Mouse (Mus musculus): ENCODE results near the gene Car8. TPM values are rescaled to one million over a fixed set of nuclear protein-coding genes. Genes with fewer than 3 reads are reported as not detected.
"Not testable (repeated sequence)": the region's sequence is repeated elsewhere in the genome, so short reads cannot be mapped to it uniquely, and the experiment has no call there.

The Car8 gene
- polyA plus RNA-seq, 1 experiment from 2014 or later: 2.8 TPM

- H3K4me1 ChIP-seq (replicated peaks): no peaks in the 10 kb centered on the region
- no peak for ATAC-seq (ENCODE audit: insufficient number of reproducible peaks, insufficient read depth, low FRiP score, low TSS enrichment, low read depth)
- H3K4me2 ChIP-seq: no peak overlapping the region
- no peak overlapping the region for H3K9ac ChIP-seq (replicated peaks)
- H3K27me3 ChIP-seq: no peaks in the 10 kb centered on the region
- no peak overlapping the region for H3K4me3 ChIP-seq (replicated peaks)
- H3K36me3 ChIP-seq: no peaks in the 10 kb centered on the region
- H3K9me3 ChIP-seq: no peaks in the 10 kb centered on the region
- WGBS: 84% methylated on average over 2 of the region's 2 CpGs
- no peak overlapping the region for H3K27ac ChIP-seq
Measured at GRCm38 (mm10) chr4:8201631-8202030, 37.2 kb downstream of the Car8 start.

GRCm38 (mm10) chr4:8200081-8200480 lies 38.8 kb downstream of the Car8 start:
- Histone ChIP-seq H3K4me1 (replicated peaks) (no peaks in the 10 kb centered on the region), H3K36me3 (no peaks in the 10 kb centered on the region), H3K4me2 (no peak overlapping the region), H3K9me3 (no peaks in the 10 kb centered on the region), H3K27me3 (no peaks in the 10 kb centered on the region), H3K9ac (replicated peaks) (no peak overlapping the region), H3K4me3 (replicated peaks) (no peak overlapping the region), H3K27ac (no peak overlapping the region)
- WGBS: 63% methylated on average over 5 of the region's 5 CpGs
- ATAC-seq (ENCODE audit: insufficient number of reproducible peaks, insufficient read depth, low FRiP score, low TSS enrichment, low read depth): no peak

GRCm38 (mm10) chr4:8198033-8198432 lies 40.8 kb downstream of the Car8 start:
- H3K36me3 ChIP-seq: no peaks in the 10 kb centered on the region
- WGBS: 77% methylated on average over 5 of the region's 5 CpGs
- H3K4me2 ChIP-seq: no peak overlapping the region
- H3K4me1 ChIP-seq (replicated peaks): no peaks in the 10 kb centered on the region
- no peak overlapping the region for H3K9ac ChIP-seq (replicated peaks)
- H3K4me3 ChIP-seq (replicated peaks): no peak overlapping the region
- no peak for ATAC-seq (ENCODE audit: insufficient number of reproducible peaks, insufficient read depth, low FRiP score, low TSS enrichment, low read depth)
- no peaks in the 10 kb centered on the region for H3K9me3 ChIP-seq
- H3K27ac ChIP-seq: no peak overlapping the region
- no peaks in the 10 kb centered on the region for H3K27me3 ChIP-seq

- Histone ChIP-seq H3K4me3 (replicated peaks) (no peak overlapping the region), H3K9me3 (0 out of 2 replicates have a peak, but pooled peaks cover 3% of the 10 kb centered on the region), H3K4me1 (replicated peaks) (no peaks in the 10 kb centered on the region), H3K27me3 (no peaks in the 10 kb centered on the region), H3K9ac (replicated peaks) (no peak overlapping the region), H3K4me2 (no peak overlapping the region), H3K27ac (no peak overlapping the region), H3K36me3 (no peaks in the 10 kb centered on the region)
- WGBS: 65% methylated on average over 4 of the region's 4 CpGs
- ATAC-seq (ENCODE audit: insufficient number of reproducible peaks, insufficient read depth, low FRiP score, low TSS enrichment, low read depth): no peak
Measured at GRCm38 (mm10) chr4:8190441-8190840, 48.4 kb downstream of the Car8 start.

GRCm38 (mm10) chr4:8186921-8187687 lies 51.7 kb downstream of the Car8 start:
- Histone ChIP-seq H3K4me3 (replicated peaks) (no peak overlapping the region), H3K36me3 (no peaks in the 10 kb centered on the region), H3K9ac (replicated peaks) (no peak overlapping the region), H3K27me3 (no peaks in the 10 kb centered on the region), H3K4me1 (replicated peaks) (no peaks in the 10 kb centered on the region), H3K9me3 (0 out of 2 replicates have a peak, but pooled peaks cover 3% of the 10 kb centered on the region), H3K4me2 (no peak overlapping the region), H3K27ac (no peak overlapping the region)
- 74% methylated on average over 8 of the region's 8 CpGs for WGBS
- ATAC-seq (ENCODE audit: insufficient number of reproducible peaks, insufficient read depth, low FRiP score, low TSS enrichment, low read depth): no peak

GRCm38 (mm10) chr4:8180576-8180975 lies 58.3 kb downstream of the Car8 start:
- Histone ChIP-seq H3K36me3 (no peaks in the 10 kb centered on the region), H3K27ac (no peak overlapping the region), H3K9me3 (no peaks in the 10 kb centered on the region), H3K4me1 (replicated peaks) (no peaks in the 10 kb centered on the region), H3K4me2 (no peak overlapping the region), H3K4me3 (replicated peaks) (no peak overlapping the region), H3K9ac (replicated peaks) (no peak overlapping the region), H3K27me3 (no peaks in the 10 kb centered on the region)
- 82% methylated on average over 4 of the region's 4 CpGs for WGBS
- no peak for ATAC-seq (ENCODE audit: insufficient number of reproducible peaks, insufficient read depth, low FRiP score, low TSS enrichment, low read depth)

GRCm38 (mm10) chr4:8154589-8155198 lies 84.1 kb downstream of the Car8 start:
- Histone ChIP-seq H3K4me3 (replicated peaks) (no peak overlapping the region), H3K36me3 (no peaks in the 10 kb centered on the region), H3K9me3 (no peaks in the 10 kb centered on the region), H3K27ac (no peak overlapping the region), H3K4me2 (no peak overlapping the region), H3K9ac (replicated peaks) (no peak overlapping the region), H3K4me1 (replicated peaks) (no peaks in the 10 kb centered on the region), H3K27me3 (no peaks in the 10 kb centered on the region)
- WGBS: 77% methylated on average over 6 of the region's 6 CpGs
- no peak for ATAC-seq (ENCODE audit: insufficient number of reproducible peaks, insufficient read depth, low FRiP score, low TSS enrichment, low read depth)

GRCm38 (mm10) chr4:8153926-8154325 lies 84.9 kb downstream of the Car8 start:
- H3K27me3 ChIP-seq; H3K27ac ChIP-seq; H3K9me3 ChIP-seq; H3K4me1 ChIP-seq (replicated peaks); ATAC-seq (ENCODE audit: insufficient number of reproducible peaks, insufficient read depth, low FRiP score, low TSS enrichment, low read depth); H3K36me3 ChIP-seq; H3K9ac ChIP-seq (replicated peaks); H3K4me3 ChIP-seq (replicated peaks); H3K4me2 ChIP-seq: not testable (repeated sequence)
- 86% methylated on average over 5 of the region's 5 CpGs for WGBS

- no peak for ATAC-seq (ENCODE audit: insufficient number of reproducible peaks, insufficient read depth, low FRiP score, low TSS enrichment, low read depth)
- H3K36me3 ChIP-seq: no peaks in the 10 kb centered on the region
- 85% methylated on average over 2 of the region's 2 CpGs for WGBS
Measured at GRCm38 (mm10) chr4:8137403-8137802, 101.4 kb downstream of the Car8 start.

GRCm38 (mm10) chr4:8132024-8132423 lies 106.8 kb downstream of the Car8 start:
- no peaks in the 10 kb centered on the region for H3K9me3 ChIP-seq
- H3K4me1 ChIP-seq (replicated peaks): no peaks in the 10 kb centered on the region
- H3K9ac ChIP-seq (replicated peaks): no peak overlapping the region
- WGBS: 92% methylated on average over 2 of the region's 2 CpGs
- ATAC-seq (ENCODE audit: insufficient number of reproducible peaks, insufficient read depth, low FRiP score, low TSS enrichment, low read depth): no peak
- no peaks in the 10 kb centered on the region for H3K27me3 ChIP-seq
- no peak overlapping the region for H3K27ac ChIP-seq
- no peak overlapping the region for H3K4me2 ChIP-seq
- H3K4me3 ChIP-seq (replicated peaks): no peak overlapping the region
- H3K36me3 ChIP-seq: no peaks in the 10 kb centered on the region

More at GRCm38 (mm10) chr4:8137403-8137802, 101.4 kb downstream of the Car8 start:
- Histone ChIP-seq H3K4me1 (replicated peaks) (no peaks in the 10 kb centered on the region), H3K4me2 (no peak overlapping the region), H3K4me3 (replicated peaks) (no peak overlapping the region), H3K9ac (replicated peaks) (no peak overlapping the region), H3K27me3 (no peaks in the 10 kb centered on the region), H3K27ac (no peak overlapping the region), H3K9me3 (no peaks in the 10 kb centered on the region)

- H3K36me3 ChIP-seq: no peaks in the 10 kb centered on the region
- no peaks in the 10 kb centered on the region for H3K4me1 ChIP-seq (replicated peaks)
- ATAC-seq (ENCODE audit: insufficient number of reproducible peaks, insufficient read depth, low FRiP score, low TSS enrichment, low read depth): no peak
- H3K4me2 ChIP-seq: no peak overlapping the region
- WGBS: 86% methylated on average over 3 of the region's 3 CpGs
- H3K27me3 ChIP-seq: no peaks in the 10 kb centered on the region
- no peak overlapping the region for H3K27ac ChIP-seq
- H3K9ac ChIP-seq (replicated peaks): no peak overlapping the region
- no peak overlapping the region for H3K4me3 ChIP-seq (replicated peaks)
- no peaks in the 10 kb centered on the region for H3K9me3 ChIP-seq
Measured at GRCm38 (mm10) chr4:8113558-8113957, 125.3 kb downstream of the Car8 start.

GRCm38 (mm10) chr4:8111891-8112290 lies 127.0 kb downstream of the Car8 start:
- H3K9ac ChIP-seq (replicated peaks): no peak overlapping the region
- H3K36me3 ChIP-seq: no peaks in the 10 kb centered on the region
- H3K27ac ChIP-seq: no peak overlapping the region
- ATAC-seq (ENCODE audit: insufficient number of reproducible peaks, insufficient read depth, low FRiP score, low TSS enrichment, low read depth): no peak
- no peak overlapping the region for H3K4me3 ChIP-seq (replicated peaks)
- H3K9me3 ChIP-seq: no peaks in the 10 kb centered on the region
- 93% methylated on average over 3 of the region's 3 CpGs for WGBS
- H3K27me3 ChIP-seq: no peaks in the 10 kb centered on the region
- no peak overlapping the region for H3K4me2 ChIP-seq
- H3K4me1 ChIP-seq (replicated peaks): no peaks in the 10 kb centered on the region

Data from limb, embryonic 12.5 days (tissue).